Mouse (Mus musculus): Measurements from ENCODE around the gene Hist2h4. TPM values are rescaled to one million over a fixed set of nuclear protein-coding genes. Genes with fewer than 3 reads are reported as not detected.
"Not testable (repeated sequence)": the region's sequence is repeated elsewhere in the genome, so short reads cannot be mapped to it uniquely, and the experiment has no call there.

Hist2h4 gene
- polyA plus RNA-seq, 1 experiment from 2014 or later = 5.1 TPM

- H3K9ac ChIP-seq (replicated peaks); H3K4me1 ChIP-seq; ATAC-seq (ENCODE audit: low FRiP score); H3K4me2 ChIP-seq; H3K36me3 ChIP-seq; H3K27ac ChIP-seq (replicated peaks); H3K9me3 ChIP-seq (replicated peaks); H3K4me3 ChIP-seq (replicated peaks); H3K27me3 ChIP-seq (replicated peaks): not testable (repeated sequence)
- WGBS = 97% methylated on average over 3 of the region's 3 CpGs
These were observed 27.6 kb upstream of the Hist2h4 start for GRCm38 (mm10) chr3:96290727-96291126.

- 83% methylated on average over 3 of the region's 3 CpGs for WGBS
- Histone ChIP-seq H3K4me3 (replicated peaks) (no peak overlapping the region), H3K4me1 (no peaks in the 10 kb centered on the region), H3K9ac (replicated peaks) (no peak overlapping the region), H3K36me3 (no peaks in the 10 kb centered on the region), H3K27ac (replicated peaks) (no peak overlapping the region), H3K9me3 (replicated peaks) (no peaks in the 10 kb centered on the region), H3K27me3 (replicated peaks) (0 out of 2 replicates have a peak, but pooled peaks cover 7% of the 10 kb centered on the region), H3K4me2 (no peak overlapping the region)
- no peak for ATAC-seq (ENCODE audit: low FRiP score)
These were observed 26.1 kb upstream of the Hist2h4 start for GRCm38 (mm10) chr3:96289201-96289600.

- not testable (repeated sequence) for H3K9ac ChIP-seq (replicated peaks); H3K4me2 ChIP-seq; H3K36me3 ChIP-seq; H3K4me1 ChIP-seq; H3K27ac ChIP-seq (replicated peaks); H3K9me3 ChIP-seq (replicated peaks); H3K4me3 ChIP-seq (replicated peaks); ATAC-seq (ENCODE audit: low FRiP score)
- 94% methylated on average over 11 of the region's 11 CpGs for WGBS
- peaks cover 22% of the 10 kb centered on the region for H3K27me3 ChIP-seq (replicated peaks)
These were observed 24.2 kb upstream of the Hist2h4 start for GRCm38 (mm10) chr3:96287334-96287733.

GRCm38 (mm10) chr3:96284457-96284856, 21.3 kb upstream of the Hist2h4 start:
- no peak overlapping the region for H3K9ac ChIP-seq (replicated peaks)
- ATAC-seq (ENCODE audit: low FRiP score) = no peak
- no peak overlapping the region for H3K4me3 ChIP-seq (replicated peaks)
- H3K27ac ChIP-seq (replicated peaks) = no peak overlapping the region
- H3K36me3 ChIP-seq = no peaks in the 10 kb centered on the region
- peak overlapping the region; percentile 6; the same call in 1 of the 2 replicates for H3K4me2 ChIP-seq
- H3K27me3 ChIP-seq (replicated peaks) = peaks cover 32% of the 10 kb centered on the region
- 24% methylated on average over 4 of the region's 4 CpGs for WGBS
- no peaks in the 10 kb centered on the region for H3K9me3 ChIP-seq (replicated peaks)
- no peaks in the 10 kb centered on the region for H3K4me1 ChIP-seq

GRCm38 (mm10) chr3:96280660-96281059, 17.5 kb upstream of the Hist2h4 start:
- no peaks in the 10 kb centered on the region for H3K36me3 ChIP-seq
- peaks cover 32% of the 10 kb centered on the region for H3K27me3 ChIP-seq (replicated peaks)
- no peak overlapping the region for H3K4me2 ChIP-seq
- H3K9me3 ChIP-seq (replicated peaks) = no peaks in the 10 kb centered on the region
- H3K4me3 ChIP-seq (replicated peaks) = no peak overlapping the region
- ATAC-seq (ENCODE audit: low FRiP score) = no peak
- peaks cover 5% of the 10 kb centered on the region for H3K4me1 ChIP-seq
- no peak overlapping the region for H3K27ac ChIP-seq (replicated peaks)
- 60% methylated on average over 6 of the region's 6 CpGs for whole genome bisulfite sequencing
- no peak overlapping the region for H3K9ac ChIP-seq (replicated peaks)

GRCm38 (mm10) chr3:96277800-96278624, 14.9 kb upstream of the Hist2h4 start:
- Histone ChIP-seq H3K9ac (replicated peaks) (peak overlapping the region; percentile 56), H3K27ac (replicated peaks) (peak overlapping the region; percentile 94), H3K9me3 (replicated peaks) (no peaks in the 10 kb centered on the region), H3K4me1 (peaks cover 5% of the 10 kb centered on the region), H3K27me3 (replicated peaks) (peaks cover 13% of the 10 kb centered on the region), H3K4me3 (replicated peaks) (peak overlapping the region; percentile 56), H3K4me2 (peak overlapping the region; percentile 68), H3K36me3 (no peaks in the 10 kb centered on the region)
- peak; percentile 98 for ATAC-seq (ENCODE audit: low FRiP score)
- WGBS = under 1% methylated on average over 49 of the region's 49 CpGs

GRCm38 (mm10) chr3:96277428-96277799, 14.3 kb upstream of the Hist2h4 start:
- peak overlapping the region; percentile 56 for H3K9ac ChIP-seq (replicated peaks)
- peak overlapping the region; percentile 56 for H3K4me3 ChIP-seq (replicated peaks)
- H3K4me1 ChIP-seq = peaks cover 5% of the 10 kb centered on the region
- H3K36me3 ChIP-seq = no peaks in the 10 kb centered on the region
- H3K27me3 ChIP-seq (replicated peaks) = peaks cover 10% of the 10 kb centered on the region; the same call in 1 of the 2 replicates
- H3K4me2 ChIP-seq = peak overlapping the region; percentile 68
- peak overlapping the region; percentile 71; the same call in 1 of the 2 replicates for H3K27ac ChIP-seq (replicated peaks)
- 17% methylated on average over 8 of the region's 8 CpGs for WGBS
- H3K9me3 ChIP-seq (replicated peaks) = no peaks in the 10 kb centered on the region
- peak; percentile 34 for ATAC-seq (ENCODE audit: low FRiP score)

- no peak for ATAC-seq (ENCODE audit: low FRiP score)
- 90% methylated on average over 17 of the region's 17 CpGs for WGBS
These were observed 10.7 kb upstream of the Hist2h4 start for GRCm38 (mm10) chr3:96273591-96274465.

GRCm38 (mm10) chr3:96269511-96270474, 6.7 kb upstream of the Hist2h4 start, which contains the start of gene Hist2h2bb:
Gene Hist2h2bb, plus strand, starts transcription at chr3:96269752.
- Histone ChIP-seq H3K27ac (replicated peaks) (peak within 1 kb of the TSS; percentile 96), H3K4me3 (replicated peaks) (peak within 1 kb of the TSS; percentile 53), H3K36me3 (no peaks in the 10 kb centered on the region), H3K4me2 (peak within 1 kb of the TSS; percentile 84), H3K9me3 (replicated peaks) (no peaks in the 10 kb centered on the region), H3K4me1 (peaks cover 12% of the 10 kb centered on the region), H3K27me3 (replicated peaks) (no peaks in the 10 kb centered on the region), H3K9ac (replicated peaks) (peak within 1 kb of the TSS; percentile 77)
- under 1% methylated on average over 45 of the region's 45 CpGs for WGBS
- peak; percentile 96 for ATAC-seq (ENCODE audit: low FRiP score)

More at GRCm38 (mm10) chr3:96273591-96274465, 10.7 kb upstream of the Hist2h4 start:
- H3K4me1 ChIP-seq = peaks cover 8% of the 10 kb centered on the region
- no peak overlapping the region for H3K4me2 ChIP-seq
- no peaks in the 10 kb centered on the region for H3K9me3 ChIP-seq (replicated peaks)
- H3K4me3 ChIP-seq (replicated peaks) = no peak overlapping the region
- no peak overlapping the region for H3K27ac ChIP-seq (replicated peaks)
- no peak overlapping the region for H3K9ac ChIP-seq (replicated peaks)
- no peaks in the 10 kb centered on the region for H3K27me3 ChIP-seq (replicated peaks)
- H3K36me3 ChIP-seq = no peaks in the 10 kb centered on the region

GRCm38 (mm10) chr3:96268776-96269378, 5.8 kb upstream of the Hist2h4 start:
- H3K9me3 ChIP-seq (replicated peaks); H3K36me3 ChIP-seq; H3K27me3 ChIP-seq (replicated peaks): not testable (repeated sequence)
- H3K4me3 ChIP-seq (replicated peaks) = peak overlapping the region; percentile 53
- peak overlapping the region; percentile 84 for H3K4me2 ChIP-seq
- H3K4me1 ChIP-seq = peaks cover 19% of the 10 kb centered on the region
- under 1% methylated on average over 12 of the region's 44 CpGs for WGBS
- peak overlapping the region; percentile 48 for H3K9ac ChIP-seq (replicated peaks)
- ATAC-seq (ENCODE audit: low FRiP score) = peak; percentile 53
- peak overlapping the region; percentile 96 for H3K27ac ChIP-seq (replicated peaks)

All from neural tube, embryonic 15.5 days (tissue).